Mouse (Mus musculus): Measurements from ENCODE around the gene Adamts7. TPM values are rescaled to one million over a fixed set of nuclear protein-coding genes. Genes with fewer than 3 reads are reported as not detected.
A peak's percentile ranks its signal among the peaks of the same experiment; 100 is the strongest.

Adamts7 gene
- polyA plus RNA-seq, 1 experiment from 2014 or later = 11.2 TPM

- Histone ChIP-seq H3K27me3 (no peaks in the 10 kb centered on the region), H3K27ac (replicated peaks) (no peak overlapping the region), H3K9me3 (no peaks in the 10 kb centered on the region), H3K4me1 (replicated peaks) (no peaks in the 10 kb centered on the region; the same call in 1 of the 2 replicates), H3K4me2 (no peak overlapping the region), H3K9ac (no peak overlapping the region), H3K36me3 (peaks cover 55% of the 10 kb centered on the region), H3K4me3 (no peak overlapping the region)
- WGBS = 44% methylated on average over 4 of the region's 4 CpGs
- no peak for ATAC-seq (ENCODE audit: low read depth)
These were observed 38.7 kb downstream of the Adamts7 start for GRCm38 (mm10) chr9:90201541-90201940.

- WGBS = 74% methylated on average over 5 of the region's 5 CpGs
- peaks cover 47% of the 10 kb centered on the region for H3K36me3 ChIP-seq
- no peaks in the 10 kb centered on the region for H3K27me3 ChIP-seq
- no peak for ATAC-seq (ENCODE audit: low read depth)
- H3K4me3 ChIP-seq = no peak overlapping the region
- H3K27ac ChIP-seq (replicated peaks) = no peak overlapping the region
- H3K4me2 ChIP-seq = no peak overlapping the region
- no peaks in the 10 kb centered on the region; the same call in 1 of the 2 replicates for H3K4me1 ChIP-seq (replicated peaks)
- H3K9me3 ChIP-seq = no peaks in the 10 kb centered on the region
- no peak overlapping the region for H3K9ac ChIP-seq
These were observed 40.4 kb downstream of the Adamts7 start for GRCm38 (mm10) chr9:90203233-90203632.

GRCm38 (mm10) chr9:90204396-90204915 lies 41.6 kb downstream of the Adamts7 start:
- no peaks in the 10 kb centered on the region for H3K27me3 ChIP-seq
- H3K9ac ChIP-seq = no peak overlapping the region
- no peaks in the 10 kb centered on the region for H3K9me3 ChIP-seq
- WGBS = 63% methylated on average over 8 of the region's 8 CpGs
- H3K4me3 ChIP-seq = no peak overlapping the region
- peaks cover 51% of the 10 kb centered on the region for H3K36me3 ChIP-seq
- no peak overlapping the region for H3K27ac ChIP-seq (replicated peaks)
- no peaks in the 10 kb centered on the region; the same call in 1 of the 2 replicates for H3K4me1 ChIP-seq (replicated peaks)
- H3K4me2 ChIP-seq = no peak overlapping the region
- ATAC-seq (ENCODE audit: low read depth) = no peak

GRCm38 (mm10) chr9:90206500-90206899 lies 43.6 kb downstream of the Adamts7 start:
- no peaks in the 10 kb centered on the region; the same call in 1 of the 2 replicates for H3K4me1 ChIP-seq (replicated peaks)
- no peaks in the 10 kb centered on the region for H3K27me3 ChIP-seq
- H3K4me2 ChIP-seq = no peak overlapping the region
- no peak overlapping the region for H3K9ac ChIP-seq
- no peak overlapping the region for H3K4me3 ChIP-seq
- no peak overlapping the region for H3K27ac ChIP-seq (replicated peaks)
- no peaks in the 10 kb centered on the region for H3K9me3 ChIP-seq
- ATAC-seq (ENCODE audit: low read depth) = peak; percentile 40; the same call in 1 of the 2 replicates
- 46% methylated on average over 2 of the region's 2 CpGs for WGBS
- H3K36me3 ChIP-seq = peaks cover 35% of the 10 kb centered on the region

GRCm38 (mm10) chr9:90207808-90208207 lies 44.9 kb downstream of the Adamts7 start:
- no peak overlapping the region for H3K9ac ChIP-seq
- peaks cover 29% of the 10 kb centered on the region for H3K36me3 ChIP-seq
- no peak overlapping the region for H3K4me3 ChIP-seq
- 79% methylated on average over 8 of the region's 8 CpGs for WGBS
- no peak overlapping the region for H3K27ac ChIP-seq (replicated peaks)
- H3K9me3 ChIP-seq = no peaks in the 10 kb centered on the region
- no peak overlapping the region for H3K4me2 ChIP-seq
- H3K27me3 ChIP-seq = no peaks in the 10 kb centered on the region
- no peaks in the 10 kb centered on the region for H3K4me1 ChIP-seq (replicated peaks)
- no peak for ATAC-seq (ENCODE audit: low read depth)

- 88% methylated on average over 6 of the region's 6 CpGs for WGBS
These were observed 45.8 kb downstream of the Adamts7 start for GRCm38 (mm10) chr9:90208655-90209054.

GRCm38 (mm10) chr9:90213127-90213526 lies 50.3 kb downstream of the Adamts7 start:
- Histone ChIP-seq H3K4me3 (no peak overlapping the region), H3K36me3 (peaks cover 44% of the 10 kb centered on the region), H3K27ac (replicated peaks) (no peak overlapping the region), H3K4me1 (replicated peaks) (no peaks in the 10 kb centered on the region), H3K9ac (no peak overlapping the region), H3K9me3 (no peaks in the 10 kb centered on the region), H3K27me3 (no peaks in the 10 kb centered on the region), H3K4me2 (no peak overlapping the region)
- 95% methylated on average over 3 of the region's 3 CpGs for WGBS
- no peak for ATAC-seq (ENCODE audit: low read depth)

More at GRCm38 (mm10) chr9:90208655-90209054, 45.8 kb downstream of the Adamts7 start:
- Histone ChIP-seq H3K36me3 (peaks cover 37% of the 10 kb centered on the region), H3K27me3 (no peaks in the 10 kb centered on the region), H3K9ac (no peak overlapping the region), H3K4me3 (no peak overlapping the region), H3K27ac (replicated peaks) (no peak overlapping the region), H3K9me3 (no peaks in the 10 kb centered on the region), H3K4me1 (replicated peaks) (no peaks in the 10 kb centered on the region), H3K4me2 (no peak overlapping the region)
- ATAC-seq (ENCODE audit: low read depth) = no peak

- no peaks in the 10 kb centered on the region for H3K4me1 ChIP-seq (replicated peaks)
- peaks cover 56% of the 10 kb centered on the region for H3K36me3 ChIP-seq
- no peak overlapping the region for H3K4me2 ChIP-seq
- ATAC-seq (ENCODE audit: low read depth) = no peak
- no peaks in the 10 kb centered on the region for H3K27me3 ChIP-seq
- H3K27ac ChIP-seq (replicated peaks) = no peak overlapping the region
- H3K4me3 ChIP-seq = no peak overlapping the region
- H3K9me3 ChIP-seq = no peaks in the 10 kb centered on the region
- 90% methylated on average over 11 of the region's 11 CpGs for WGBS
- H3K9ac ChIP-seq = no peak overlapping the region
These were observed 53.6 kb downstream of the Adamts7 start for GRCm38 (mm10) chr9:90216259-90217001.

- Histone ChIP-seq H3K36me3 (peaks cover 64% of the 10 kb centered on the region), H3K27ac (replicated peaks) (no peak overlapping the region), H3K4me1 (replicated peaks) (no peaks in the 10 kb centered on the region), H3K9ac (no peak overlapping the region), H3K9me3 (no peaks in the 10 kb centered on the region), H3K4me2 (no peak overlapping the region), H3K27me3 (no peaks in the 10 kb centered on the region), H3K4me3 (no peak overlapping the region)
- ATAC-seq (ENCODE audit: low read depth) = no peak
- 56% methylated on average over 4 of the region's 4 CpGs for WGBS
These were observed 54.6 kb downstream of the Adamts7 start for GRCm38 (mm10) chr9:90217501-90217900.

- Histone ChIP-seq H3K4me3 (no peak overlapping the region), H3K4me1 (replicated peaks) (no peaks in the 10 kb centered on the region), H3K4me2 (no peak overlapping the region), H3K9ac (no peak overlapping the region), H3K36me3 (peaks cover 61% of the 10 kb centered on the region), H3K9me3 (no peaks in the 10 kb centered on the region), H3K27ac (replicated peaks) (no peak overlapping the region), H3K27me3 (no peaks in the 10 kb centered on the region)
- WGBS = 91% methylated on average over 3 of the region's 3 CpGs
- ATAC-seq (ENCODE audit: low read depth) = no peak
These were observed 59.4 kb downstream of the Adamts7 start for GRCm38 (mm10) chr9:90222275-90222674.

- Histone ChIP-seq H3K4me1 (replicated peaks) (no peaks in the 10 kb centered on the region), H3K27ac (replicated peaks) (0 out of 2 replicates have a peak overlapping the region, but pooled peaks have one; percentile 18), H3K36me3 (peaks cover 39% of the 10 kb centered on the region), H3K27me3 (no peaks in the 10 kb centered on the region), H3K4me3 (no peak overlapping the region), H3K9ac (no peak overlapping the region), H3K4me2 (no peak overlapping the region), H3K9me3 (no peaks in the 10 kb centered on the region)
- 87% methylated on average over 21 of the region's 21 CpGs for WGBS
- ATAC-seq (ENCODE audit: low read depth) = no peak
These were observed 63.3 kb downstream of the Adamts7 start for GRCm38 (mm10) chr9:90226081-90226741.

- WGBS = 88% methylated on average over 2 of the region's 2 CpGs
- no peak overlapping the region for H3K4me3 ChIP-seq
- no peak overlapping the region for H3K27ac ChIP-seq (replicated peaks)
- no peaks in the 10 kb centered on the region for H3K27me3 ChIP-seq
- no peaks in the 10 kb centered on the region for H3K4me1 ChIP-seq (replicated peaks)
- peaks cover 38% of the 10 kb centered on the region for H3K36me3 ChIP-seq
- H3K4me2 ChIP-seq = no peak overlapping the region
- H3K9ac ChIP-seq = no peak overlapping the region
- H3K9me3 ChIP-seq = no peaks in the 10 kb centered on the region
- ATAC-seq (ENCODE audit: low read depth) = no peak
These were observed 63.9 kb downstream of the Adamts7 start for GRCm38 (mm10) chr9:90226742-90227096.
